Mouse (Mus musculus) embryonic fibroblast, embryonic 13.5 days (primary cell): ENCODE data around the gene Adamtsl1. TPM values are rescaled to one million over a fixed set of nuclear protein-coding genes. Genes with fewer than 3 reads are reported as not detected.

Experiments
- H3K27ac ChIP-seq: 2 replicates; pipeline ENCODE4 v1.5.1; 2012; ENCODE audit warnings: low read length, control low read depth, inconsistent platforms; ENCODE audit not compliant: insufficient read depth
- H3K4me1 ChIP-seq: 2 replicates; pipeline ENCODE4 v1.6.1; 2011; ENCODE audit warnings: low read length; ENCODE audit not compliant: control insufficient read depth, insufficient read depth
- H3K4me3 ChIP-seq: 2 replicates; pipeline ENCODE4 v1.5.1; 2011; ENCODE audit warnings: mild to moderate bottlenecking, control low read depth, low read length; ENCODE audit not compliant: insufficient read depth
- CTCF ChIP-seq: IDR thresholded peaks from 2 replicates; pipeline ENCODE4 v1.5.1; 2011; ENCODE audit warnings: mild to moderate bottlenecking, control low read depth, low read length, moderate library complexity, borderline replicate concordance; ENCODE audit not compliant: insufficient read depth
- POLR2A ChIP-seq: IDR thresholded peaks from 2 replicates; pipeline ENCODE4 v1.6.1; 2011; ENCODE audit warnings: low read depth, mild to moderate bottlenecking, control low read depth, low read length, moderate library complexity
- polyA plus RNA-seq: library from polyadenylated mRNA; stranded (reverse); fragments of >200 nt; gene quantifications from 2 replicates; pipeline ENCODE4 v1.2.4, GENCODE M21; 2011; ENCODE audit warnings: low read depth; ENCODE audit not compliant: missing spikeins, insufficient read length

The Adamtsl1 gene
- polyA plus RNA-seq, 1 experiment: 30.0 TPM

- Histone ChIP-seq H3K4me3 (peak overlapping the region; percentile 32), H3K27ac (peak overlapping the region; percentile 36; the same call in 1 of the 2 replicates), H3K4me1 (peaks cover 12% of the 10 kb centered on the region)
- TF ChIP-seq CTCF (no peak), POLR2A (peak; percentile 46)
Observed at GRCm38 (mm10) chr4:86053487-86054237, 539.7 kb downstream of the Adamtsl1 start.

GRCm38 (mm10) chr4:86060614-86061013, 546.6 kb downstream of the Adamtsl1 start:
- no peak overlapping the region for H3K27ac ChIP-seq
- TF ChIP-seq CTCF (no peak), POLR2A (no peak)
- peaks cover 6% of the 10 kb centered on the region; the same call in 1 of the 2 replicates for H3K4me1 ChIP-seq
- H3K4me3 ChIP-seq: no peak overlapping the region

GRCm38 (mm10) chr4:86068376-86068775, 554.4 kb downstream of the Adamtsl1 start:
- no peak for TF ChIP-seq POLR2A
- no peak for TF ChIP-seq CTCF

GRCm38 (mm10) chr4:86068875-86069718, 555.1 kb downstream of the Adamtsl1 start:
- no peaks in the 10 kb centered on the region for H3K4me1 ChIP-seq
- H3K4me3 ChIP-seq: no peak overlapping the region
- H3K27ac ChIP-seq: no peak overlapping the region
- TF ChIP-seq CTCF (no peak), POLR2A (no peak)

More at GRCm38 (mm10) chr4:86068376-86068775, 554.4 kb downstream of the Adamtsl1 start:
- Histone ChIP-seq H3K4me1 (no peaks in the 10 kb centered on the region), H3K27ac (no peak overlapping the region), H3K4me3 (no peak overlapping the region)

GRCm38 (mm10) chr4:86074871-86075270, 560.9 kb downstream of the Adamtsl1 start:
- TF ChIP-seq POLR2A (no peak), CTCF (no peak)
- Histone ChIP-seq H3K27ac (no peak overlapping the region; the same call in 1 of the 2 replicates), H3K4me1 (no peaks in the 10 kb centered on the region), H3K4me3 (no peak overlapping the region)

- no peak overlapping the region for H3K4me3 ChIP-seq
- TF ChIP-seq POLR2A (no peak), CTCF (no peak)
- no peaks in the 10 kb centered on the region for H3K4me1 ChIP-seq
- no peak overlapping the region for H3K27ac ChIP-seq
Observed at GRCm38 (mm10) chr4:86077355-86077754, 563.4 kb downstream of the Adamtsl1 start.

GRCm38 (mm10) chr4:86077854-86078253, 563.9 kb downstream of the Adamtsl1 start:
- Histone ChIP-seq H3K27ac (no peak overlapping the region), H3K4me1 (no peaks in the 10 kb centered on the region), H3K4me3 (no peak overlapping the region)
- TF ChIP-seq POLR2A (no peak), CTCF (no peak)

GRCm38 (mm10) chr4:86087508-86087907, 573.5 kb downstream of the Adamtsl1 start:
- Histone ChIP-seq H3K4me3 (no peak overlapping the region), H3K27ac (no peak overlapping the region)
- TF ChIP-seq POLR2A: no peak
- TF ChIP-seq CTCF: no peak

GRCm38 (mm10) chr4:86103207-86103606, 589.2 kb downstream of the Adamtsl1 start:
- TF ChIP-seq POLR2A: no peak
- TF ChIP-seq CTCF: no peak
- Histone ChIP-seq H3K4me1 (no peaks in the 10 kb centered on the region), H3K4me3 (no peak overlapping the region), H3K27ac (no peak overlapping the region)

More at GRCm38 (mm10) chr4:86087508-86087907, 573.5 kb downstream of the Adamtsl1 start:
- no peaks in the 10 kb centered on the region for H3K4me1 ChIP-seq
